7 mouse cellular contexts compared by ENCODE assay signal in the genomic region with DNA sequence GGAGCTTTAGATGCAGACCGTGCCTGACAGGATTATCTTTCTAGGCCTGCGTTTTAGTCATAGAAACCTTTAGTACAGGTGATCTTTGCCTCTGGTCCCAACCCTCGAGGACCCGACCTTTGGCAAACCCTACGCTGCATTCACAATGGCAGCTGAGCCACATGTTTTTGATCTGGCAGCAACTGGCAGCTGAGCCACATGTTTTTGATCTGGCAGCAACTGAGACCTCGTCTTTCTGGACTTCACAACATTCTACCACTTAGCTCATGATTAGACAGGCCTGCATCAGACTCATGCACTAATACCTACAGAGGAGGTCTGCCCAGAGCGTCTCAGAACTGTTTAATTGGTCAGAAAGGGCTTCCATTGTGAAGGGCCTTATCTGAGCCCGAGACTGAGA. TPM values are rescaled to one million over a fixed set of nuclear protein-coding genes. Genes with fewer than 3 reads are reported as not detected.
DNase-seq lines count a peak whose midpoint lies in the region; ATAC-seq and TF ChIP-seq lines count a peak whose summit lies in the region.

No protein-coding gene starts in this region.

- dilution Hi-C loops in CH12.LX (cut with MboI; ENCODE audit: extremely low pct_ligation_motif_present, extremely low pct_unique_long_range_greater_than_20kb, low sequenced_read_pairs) = no loop called here

- TF ChIP-seq CTCF in CH12.LX (conservative IDR thresholded peaks at IDR 0.05 in 1 of 2, IDR thresholded peaks at IDR 0.05 in 1 of 2; ENCODE audit: low read depth in 2 of 2, low read length in 2 of 2) (no peak), MEL (IDR thresholded peaks at IDR 0.05 in 2 of 3, conservative IDR thresholded peaks at IDR 0.05 in 1 of 3; ENCODE audit: control insufficient read depth in 1 of 3, insufficient read depth in 1 of 3, low read depth in 2 of 3, low read length in 3 of 3, poor library complexity in 1 of 3, severe bottlenecking in 1 of 3) (no peak)

- WGBS in heart, embryonic 14.5 days = 39% methylated on average over 8 of the region's 8 CpGs
- 34% methylated on average over 8 of the region's 8 CpGs for WGBS in liver, embryonic 11.5 days

- no peak for TF ChIP-seq POLR2A in CH12.LX (IDR thresholded peaks at IDR 0.05; ENCODE audit: low read depth, low read length)
- no peak for TF ChIP-seq POLR2A in MEL (IDR thresholded peaks at IDR 0.05; ENCODE audit: control insufficient read depth in 1 of 2, insufficient read depth in 1 of 2, low read depth in 1 of 2, low read length in 2 of 2, poor library complexity in 1 of 2)

- peak overlapping the region; percentile 74 for H3K9ac ChIP-seq in CH12.LX (ENCODE audit: insufficient read depth, low read depth)
- peak overlapping the region; percentile 80 for H3K9ac ChIP-seq in MEL (ENCODE audit: control insufficient read depth, low read depth, low read length, poor library complexity, severe bottlenecking)
- H3K9ac ChIP-seq in heart, embryonic 14.5 days (ENCODE audit: low read length) = peak overlapping the region; percentile 58
- peak overlapping the region; percentile 80 for H3K9ac ChIP-seq in liver, embryonic 11.5 days (ENCODE audit: low read depth, low read length)

- H3K27ac ChIP-seq in CH12.LX (ENCODE audit: insufficient read depth, low read depth) (peak overlapping the region; percentile 84), MEL (ENCODE audit: control insufficient read depth, low read depth, low read length) (peak overlapping the region; percentile 90)
- H3K27ac ChIP-seq in heart, embryonic 14.5 days (replicated peaks in 1 of 2; ENCODE audit: control insufficient read depth in 1 of 2, insufficient read depth in 1 of 2, low read depth in 2 of 2, low read length in 2 of 2) = peak overlapping the region; percentile 71 to 87
- peak overlapping the region; percentile 83 for H3K27ac ChIP-seq in liver, embryonic 11.5 days (ENCODE audit: low read depth, low read length)

- TF ChIP-seq RAD21 in CH12.LX (IDR thresholded peaks at IDR 0.05; ENCODE audit: low read depth, low read length) (no peak), MEL (IDR thresholded peaks at IDR 0.05; ENCODE audit: low read depth, low read length) (no peak)

- H3K4me1 ChIP-seq in CH12.LX (ENCODE audit: control insufficient read depth in 1 of 2, insufficient read depth in 2 of 2) = peaks cover 12 to 48% of the 10 kb centered on the region in 2 experiments
- H3K4me1 ChIP-seq in MEL (ENCODE audit: control insufficient read depth in 1 of 2, insufficient read depth in 2 of 2, low read length in 2 of 2) = peaks cover 3 to 12% of the 10 kb centered on the region in 2 experiments; a peak in 3 of 4 replicates
- H3K4me1 ChIP-seq in heart, embryonic 14.5 days (ENCODE audit: control insufficient read depth in 2 of 2, insufficient read depth in 2 of 2, low read length in 2 of 2) = peaks cover 30 to 43% of the 10 kb centered on the region in 2 experiments
- H3K4me1 ChIP-seq in liver, embryonic 11.5 days (replicated peaks; ENCODE audit: control insufficient read depth, insufficient read depth, low read length) = peaks cover 32% of the 10 kb centered on the region

- H3K4me2 ChIP-seq in CH12.LX (ENCODE audit: insufficient read depth, low read depth, poor library complexity, severe bottlenecking) = peak overlapping the region; percentile 61
- peak overlapping the region; percentile 97 for H3K4me2 ChIP-seq in heart, embryonic 14.5 days (ENCODE audit: low read length)
- peak overlapping the region; percentile 90 for H3K4me2 ChIP-seq in liver, embryonic 11.5 days

- no peaks in the 10 kb centered on the region for H3K27me3 ChIP-seq in CH12.LX (replicated peaks)
- no peaks in the 10 kb centered on the region for H3K27me3 ChIP-seq in MEL (ENCODE audit: control insufficient read depth in 1 of 2, insufficient read depth in 2 of 2, low read length in 2 of 2)
- no peaks in the 10 kb centered on the region for H3K27me3 ChIP-seq in heart, embryonic 14.5 days (ENCODE audit: control insufficient read depth, insufficient read depth, low read length)
- H3K27me3 ChIP-seq in liver, embryonic 11.5 days (replicated peaks; ENCODE audit: control insufficient read depth, insufficient read depth, low read length) = no peaks in the 10 kb centered on the region

- in situ Hi-C loops in CH12.LX (cut with MboI; ENCODE audit: low pct_ligation_motif_present, low pct_unique_long_range_greater_than_20kb, low sequenced_read_pairs) = no loop called here

- H3K36me3 ChIP-seq in CH12.LX (replicated peaks in 1 of 2; ENCODE audit: control insufficient read depth in 1 of 2, insufficient read depth in 1 of 2, low read length in 1 of 2) (peaks cover 35 to 55% of the 10 kb centered on the region in 2 experiments), MEL (ENCODE audit: control insufficient read depth in 1 of 2, insufficient read depth in 2 of 2, low read length in 2 of 2) (peaks cover 0 to 11% of the 10 kb centered on the region in 2 experiments; a peak in 3 of 4 replicates)
- H3K36me3 ChIP-seq in heart, embryonic 14.5 days (ENCODE audit: control insufficient read depth, insufficient read depth, low read length) = peaks cover 41% of the 10 kb centered on the region
- peaks cover 40% of the 10 kb centered on the region for H3K36me3 ChIP-seq in liver, embryonic 11.5 days (ENCODE audit: control insufficient read depth, insufficient read depth, low read length)

- H3K4me3 ChIP-seq in CH12.LX (replicated peaks in 1 of 3; ENCODE audit: low read depth in 2 of 3, low read length in 2 of 3, poor library complexity in 1 of 3) (peak overlapping the region; percentile 75 to 93 (median 86)), MEL (ENCODE audit: control insufficient read depth in 1 of 2, insufficient read depth in 1 of 2, low read depth in 2 of 2, low read length in 2 of 2) (peak overlapping the region; percentile 69 to 83)
- H3K4me3 ChIP-seq in heart, embryonic 14.5 days (ENCODE audit: control insufficient read depth in 1 of 2, insufficient read depth in 1 of 2, low read depth in 1 of 2, low read length in 2 of 2) = peak overlapping the region; percentile 1 to 52; a peak in 3 of 4 replicates
- peak overlapping the region; percentile 80 for H3K4me3 ChIP-seq in liver, embryonic 11.5 days (ENCODE audit: low read depth, low read length)

- DNase-seq in CH12.LX (ENCODE audit: extremely low read depth) (no peak), MEL (ENCODE audit: low read depth, low spot score) (no peak)
- DNase-seq in liver, embryonic 11.5 days (ENCODE audit: low spot score) = no peak
- DNase-seq in thymus, postnatal 14 days = peak; percentile 60
- no peak for DNase-seq in layer of hippocampus, adult 8-10 months (ENCODE audit: low spot score in 2 of 2)
- no peak for DNase-seq in urinary bladder, postnatal 14 days (ENCODE audit: low spot score)

- no peak for TF ChIP-seq EP300 in CH12.LX (IDR thresholded peaks at IDR 0.05; ENCODE audit: low read length)
- TF ChIP-seq EP300 in MEL (IDR thresholded peaks at IDR 0.05; ENCODE audit: low read depth in 1 of 2, low read length in 2 of 2) = no peak

- H3K79me2 ChIP-seq in CH12.LX (replicated peaks; ENCODE audit: control insufficient read depth, extremely low read depth, insufficient read depth, poor library complexity, severe bottlenecking) (peaks cover 25% of the 10 kb centered on the region), MEL (ENCODE audit: control insufficient read depth, insufficient read depth, low read length, poor library complexity) (peaks cover 37% of the 10 kb centered on the region)

- ATAC-seq in heart, embryonic 14.5 days (ENCODE audit: insufficient number of reproducible peaks, insufficient read depth, low FRiP score, low read depth) = no peak
- no peak for ATAC-seq in liver, embryonic 11.5 days (replicated peaks; ENCODE audit: low FRiP score)

- no peaks in the 10 kb centered on the region for H3K9me3 ChIP-seq in CH12.LX (replicated peaks; ENCODE audit: low read length)
- no peaks in the 10 kb centered on the region for H3K9me3 ChIP-seq in MEL (replicated peaks; ENCODE audit: insufficient read depth, low read length)
- H3K9me3 ChIP-seq in heart, embryonic 14.5 days (ENCODE audit: control insufficient read depth, low read length) = no peaks in the 10 kb centered on the region
- no peaks in the 10 kb centered on the region for H3K9me3 ChIP-seq in liver, embryonic 11.5 days (ENCODE audit: control insufficient read depth, low read length)

RNA-seq across cellular contexts. Expression of a gene that starts 1.9 kb away (rescaled TPM):
- 94.0 and 131 TPM in 2 replicates for total RNA-seq in CH12.LX (2012; rRNA removed)
- total RNA-seq in CH12.LX (2014; rRNA removed) = 102 and 131 TPM in 2 replicates
- 542 and 635 TPM in 2 replicates for polyA plus RNA-seq in CH12.LX (2012; ENCODE audit: insufficient read length, low read depth)
- total RNA-seq in MEL (2012; rRNA removed) = 139 and 156 TPM in 2 replicates
- polyA plus RNA-seq in MEL (2012; ENCODE audit: insufficient read depth in 1 of 2, insufficient read length in 2 of 2, low read depth in 1 of 2, low replicate concordance in 2 of 2, missing spikeins in 1 of 2) = 100 to 1,000 TPM in 1 of 2 experiments, not detected in 1; 724 TPM
- 127 and 130 TPM in 2 replicates for polyA plus RNA-seq in heart, embryonic 14.5 days (2014; fragmentation: Nextera tagmentation; extraction: Ambion mirVana)
- polyA plus RNA-seq in liver, embryonic 11.5 days (2014; fragmentation: Nextera tagmentation; extraction: Ambion mirVana) = 487 and 491 TPM in 2 replicates
- total RNA-seq in layer of hippocampus, adult 8-10 months (2022) = 100 to 1,000 TPM in 2 of 4 experiments, 10 to 100 TPM in 2; 40.3 to 175 (median 106) TPM

RNA-seq across cellular contexts. Expression of a gene that starts 19.7 kb away (rescaled TPM):
- 11.8 and 15.6 TPM in 2 replicates for total RNA-seq in CH12.LX (2012; rRNA removed)
- 24.5 and 32.0 TPM in 2 replicates for total RNA-seq in CH12.LX (2014; rRNA removed)
- 13.9 and 17.8 TPM in 2 replicates for polyA plus RNA-seq in CH12.LX (2012; ENCODE audit: insufficient read length, low read depth)
- total RNA-seq in MEL (2012; rRNA removed) = 2.0 and 2.2 TPM in 2 replicates
- 1 to 10 TPM in 1 of 2 experiments, not detected in 1; 3.6 TPM for polyA plus RNA-seq in MEL (2012; ENCODE audit: insufficient read depth in 1 of 2, insufficient read length in 2 of 2, low read depth in 1 of 2, low replicate concordance in 2 of 2, missing spikeins in 1 of 2)
- polyA plus RNA-seq in heart, embryonic 14.5 days (2014; fragmentation: Nextera tagmentation; extraction: Ambion mirVana) = 0.15 TPM in 1 of 2 replicates, not detected in the other
- polyA plus RNA-seq in liver, embryonic 11.5 days (2014; fragmentation: Nextera tagmentation; extraction: Ambion mirVana) = 1.2 and 1.6 TPM in 2 replicates
- total RNA-seq in layer of hippocampus, adult 8-10 months (2022) = under 1 TPM in 3 of 4 experiments, not detected in 1; 0.38 to 0.98 (median 0.41) TPM

RNA-seq across cellular contexts. Expression of a gene that starts 22.3 kb away (rescaled TPM):
- total RNA-seq in CH12.LX (2012; rRNA removed) (not detected in 2 replicates), CH12.LX (2014; rRNA removed) (not detected in 2 replicates), MEL (2012; rRNA removed) (0.10 TPM in 1 of 2 replicates, not detected in the other)
- polyA plus RNA-seq in CH12.LX (2012; ENCODE audit: insufficient read length, low read depth) (0.13 TPM in 1 of 2 replicates, not detected in the other), MEL (2012; ENCODE audit: insufficient read depth in 1 of 2, insufficient read length in 2 of 2, low read depth in 1 of 2, low replicate concordance in 2 of 2, missing spikeins in 1 of 2) (not detected)
- 0.08 TPM in 2 replicates for polyA plus RNA-seq in heart, embryonic 14.5 days (2014; fragmentation: Nextera tagmentation; extraction: Ambion mirVana)
- not detected in 2 replicates for polyA plus RNA-seq in liver, embryonic 11.5 days (2014; fragmentation: Nextera tagmentation; extraction: Ambion mirVana)
- 1 to 10 TPM; 2.1 to 2.9 (median 2.2) TPM for total RNA-seq in layer of hippocampus, adult 8-10 months (2022)

RNA-seq across cellular contexts. Expression of a gene that starts 41.8 kb away (rescaled TPM):
- 22.9 and 25.5 TPM in 2 replicates for total RNA-seq in CH12.LX (2012; rRNA removed)
- 20.3 and 24.1 TPM in 2 replicates for total RNA-seq in CH12.LX (2014; rRNA removed)
- polyA plus RNA-seq in CH12.LX (2012; ENCODE audit: insufficient read length, low read depth) = 22.0 and 24.1 TPM in 2 replicates
- total RNA-seq in MEL (2012; rRNA removed) = 6.1 and 8.1 TPM in 2 replicates
- 10 to 100 TPM in 1 of 2 experiments, not detected in 1; 13.8 TPM for polyA plus RNA-seq in MEL (2012; ENCODE audit: insufficient read depth in 1 of 2, insufficient read length in 2 of 2, low read depth in 1 of 2, low replicate concordance in 2 of 2, missing spikeins in 1 of 2)
- polyA plus RNA-seq in heart, embryonic 14.5 days (2014; fragmentation: Nextera tagmentation; extraction: Ambion mirVana) = 22.8 and 26.6 TPM in 2 replicates
- polyA plus RNA-seq in liver, embryonic 11.5 days (2014; fragmentation: Nextera tagmentation; extraction: Ambion mirVana) = 26.3 and 27.5 TPM in 2 replicates
- 1 to 10 TPM; 7.9 to 9.9 (median 9.2) TPM for total RNA-seq in layer of hippocampus, adult 8-10 months (2022)

Comparison
In these comparisons a context has a peak if more than half of its experiments do, and no peak if none do; other contexts are left out.
1. H3K4me3 ChIP-seq: peak in every context shown above with its lines; median percentile 86 in CH12.LX; 80 in liver, embryonic 11.5 days; 76 in MEL; 26 in heart, embryonic 14.5 days.